Mouse (Mus musculus) kidney, postnatal 10 days (tissue): ENCODE results near the gene Dlg2.

Source experiments
- DNase-seq: peaks from one replicate; pipeline ENCODE4 v3.0.0; 2021; ENCODE audit warnings: mixed read lengths

The Dlg2 gene

GRCm38 (mm10) chr7:92486878-92487277 lies 2010.4 kb downstream of the Dlg2 start:
- no peak for DNase-seq

- no peak for DNase-seq
Observed at GRCm38 (mm10) chr7:92492262-92492661, 2015.8 kb downstream of the Dlg2 start.

DNA sequence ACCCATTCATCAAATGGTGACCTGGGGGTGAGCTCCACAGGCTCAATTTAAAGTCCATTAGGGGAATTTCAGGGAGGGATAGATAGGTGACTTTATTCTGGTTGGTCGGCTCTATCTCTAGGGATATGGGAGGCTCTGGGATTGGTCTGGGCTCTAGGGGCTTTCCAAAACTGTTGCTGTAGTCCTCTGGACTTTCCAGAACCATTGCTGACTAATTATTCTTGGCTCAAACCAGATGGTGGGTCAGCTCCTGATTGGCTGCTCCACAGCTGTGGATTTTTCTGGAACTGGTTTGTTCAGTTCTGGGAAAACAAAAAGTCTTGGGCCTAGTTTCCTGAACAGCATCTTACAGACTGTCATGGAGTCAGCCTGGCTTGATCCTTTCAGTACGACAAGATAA lies 2017.0 kb downstream of the Dlg2 start:
- DNase-seq: no peak
